Mouse (Mus musculus): ENCODE measurements around the gene Olfr910. TPM values are rescaled to one million over a fixed set of nuclear protein-coding genes. Genes with fewer than 3 reads are reported as not detected.

The Olfr910 gene
- not detected in 2 replicates for total RNA-seq (2021)
- long read RNA-seq = 0 reads

DNA sequence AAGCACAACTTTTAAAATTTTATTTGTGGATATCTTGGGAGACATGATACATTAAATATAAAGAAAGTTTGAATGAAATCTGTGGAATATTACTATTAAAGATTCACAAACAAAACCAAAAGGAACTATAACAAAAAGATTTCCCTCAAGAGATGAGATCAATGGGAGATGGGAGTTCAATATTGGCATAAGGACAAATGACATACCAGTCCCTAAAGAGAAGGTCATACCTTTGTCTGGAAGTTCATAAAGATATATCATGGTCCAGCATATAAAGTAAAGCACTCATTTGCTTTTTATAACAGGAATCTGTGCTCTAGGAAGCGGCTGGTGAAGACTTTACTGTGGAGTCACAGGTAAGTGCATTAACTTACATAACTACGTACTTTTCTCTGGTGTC is at the start of gene Olfr910:
TSS of gene Olfr910 (plus strand) at position 301 of the 400 bp plus-strand sequence.
- DNase-seq = no peak

DNA sequence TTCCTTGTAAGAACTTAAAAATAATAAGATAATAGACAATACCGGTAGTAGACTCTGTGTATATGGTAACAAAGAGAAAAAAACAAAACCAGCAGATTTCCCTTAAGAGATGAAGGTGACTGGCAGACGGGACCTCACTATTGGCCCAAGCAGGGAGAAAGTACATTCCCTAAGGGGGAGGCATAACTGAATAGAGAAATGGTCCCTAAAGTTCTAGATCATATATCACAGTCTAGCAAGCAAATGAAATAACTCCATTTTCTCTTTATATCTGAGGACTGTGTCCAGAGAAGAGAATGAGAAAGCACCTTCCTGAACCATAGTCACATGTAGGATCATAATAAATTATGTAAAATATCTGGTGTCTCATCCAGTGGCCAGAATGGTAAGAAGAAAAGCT is 42.1 kb upstream of the Olfr910 start, which contains the start of gene Olfr907:
TSS of gene Olfr907 (plus strand) at position 301 of the 400 bp plus-strand sequence.
- no peak for DNase-seq

GRCm38 (mm10) chr9:38512353-38512752 is 25.3 kb upstream of the Olfr910 start:
- DNase-seq = no peak

DNA sequence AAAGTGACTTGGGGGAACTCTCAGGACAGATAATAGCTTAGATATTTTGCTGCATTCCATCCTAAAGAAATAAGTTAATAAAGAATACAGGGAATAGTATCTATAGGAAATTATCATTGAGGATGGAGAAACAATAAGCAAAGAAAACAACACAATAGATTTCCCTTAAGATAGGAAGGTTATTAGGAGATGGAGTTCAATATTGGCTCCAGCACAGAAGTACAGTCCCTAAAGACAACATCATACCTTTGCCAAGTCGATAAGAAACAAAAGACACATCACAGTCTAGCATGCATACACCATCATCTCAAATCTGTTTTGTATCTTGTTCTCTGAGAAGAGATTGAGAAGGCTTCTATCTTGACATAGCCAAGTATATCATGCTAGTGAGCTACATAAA is 16.4 kb upstream of the Olfr910 start, which contains the start of gene Olfr911-ps1:
TSS of gene Olfr911-ps1 (plus strand) at position 301 of the 400 bp plus-strand sequence.
- DNase-seq = no peak

- no peak for DNase-seq
These were observed 42.2 kb downstream of the Olfr910 start, which contains the start of gene Olfr912 for GRCm38 (mm10) chr9:38579878-38580277. TSS of gene Olfr912 (plus strand) at chr9:38580178.

Other genes starting within 250 kb of the Olfr910 start
- gene Olfr896-ps1, start 246.7 kb upstream of the Olfr910 start, total RNA-seq (2021) = not detected in 2 replicates
- not detected in 2 replicates for gene Olfr25, start 208.8 kb upstream of the Olfr910 start, total RNA-seq (2021)
- not detected in 2 replicates for gene Olfr898, start 189.4 kb upstream of the Olfr910 start, total RNA-seq (2021)
- gene Olfr250, start 171.0 kb upstream of the Olfr910 start, total RNA-seq (2021) = not detected in 2 replicates
- gene Olfr251, start 160.8 kb upstream of the Olfr910 start, total RNA-seq (2021) = not detected in 2 replicates
- gene Olfr147, start 136.2 kb upstream of the Olfr910 start, total RNA-seq (2021) = not detected in 2 replicates
- gene Olfr901, start 108.4 kb upstream of the Olfr910 start, total RNA-seq (2021) = not detected in 2 replicates
- not detected in 2 replicates for gene Olfr902, start 90.2 kb upstream of the Olfr910 start, total RNA-seq (2021)
- gene Olfr904, start 74.7 kb upstream of the Olfr910 start, total RNA-seq (2021) = not detected in 2 replicates
- not detected in 2 replicates for gene Olfr905, start 66.7 kb upstream of the Olfr910 start, total RNA-seq (2021)
- not detected in 2 replicates for gene Olfr906, start 50.8 kb upstream of the Olfr910 start, total RNA-seq (2021)
- not detected in 2 replicates for gene Olfr907, start 42.0 kb upstream of the Olfr910 start, total RNA-seq (2021)
- not detected in 2 replicates for gene Olfr911-ps1, start 16.3 kb upstream of the Olfr910 start, total RNA-seq (2021)
- gene Olfr912, start 42.3 kb downstream of the Olfr910 start, total RNA-seq (2021) = not detected in 2 replicates
- not detected in 2 replicates for gene Olfr913, start 54.9 kb downstream of the Olfr910 start, total RNA-seq (2021)
- gene Olfr914, start 67.3 kb downstream of the Olfr910 start, total RNA-seq (2021) = not detected in 2 replicates
- not detected in 2 replicates for gene Olfr916, start 122.0 kb downstream of the Olfr910 start, total RNA-seq (2021)
- not detected in 2 replicates for gene Olfr917, start 128.0 kb downstream of the Olfr910 start, total RNA-seq (2021)
- not detected in 2 replicates for gene Olfr918, start 136.8 kb downstream of the Olfr910 start, total RNA-seq (2021)
- gene Olfr919, start 165.8 kb downstream of the Olfr910 start, total RNA-seq (2021) = not detected in 2 replicates
- 39.8 and 55.8 TPM in 2 replicates for gene Vwa5a, start 180.4 kb downstream of the Olfr910 start, total RNA-seq (2021)
- 0.14 and 0.46 TPM in 2 replicates for gene Olfr920, start 214.4 kb downstream of the Olfr910 start, total RNA-seq (2021)
- gene Olfr921, start 235.2 kb downstream of the Olfr910 start, total RNA-seq (2021) = not detected in 2 replicates

All from adrenal gland, postnatal 25 days (tissue).